Mouse (Mus musculus) embryonic facial prominence, embryonic 10.5 days (tissue): ENCODE measurements around the gene Gm20683. TPM values are rescaled to one million over a fixed set of nuclear protein-coding genes. Genes with fewer than 3 reads are reported as not detected.

Experiments
- DNase-seq: peaks from one replicate; pipeline ENCODE4 v3.0.0-alpha.2; 2017; ENCODE audit warnings: low spot score
- H3K27ac ChIP-seq: fragments of 300-500 bp; sonication (generic); replicated peaks from 2 replicates; pipeline ENCODE4 v1.5.1; 2016; ENCODE audit warnings: mild to moderate bottlenecking
- H3K27me3 ChIP-seq: fragments of 300-500 bp; sonication (generic); replicated peaks from 2 replicates; pipeline ENCODE4 v1.6.1; 2016; ENCODE audit warnings: low read depth, mild to moderate bottlenecking; ENCODE audit not compliant: poor library complexity, severe bottlenecking
- H3K36me3 ChIP-seq: fragments of 300-500 bp; sonication (generic); replicated peaks from 2 replicates; pipeline ENCODE4 v1.6.1; 2016; ENCODE audit warnings: mild to moderate bottlenecking, moderate library complexity
- H3K4me1 ChIP-seq: fragments of 300-500 bp; sonication (generic); 2 replicates; pipeline ENCODE4 v1.6.1; 2016
- H3K4me3 ChIP-seq: fragments of 300-500 bp; sonication (generic); 2 replicates; pipeline ENCODE4 v1.5.1; 2016; ENCODE audit warnings: mild to moderate bottlenecking, moderate library complexity
- H3K9me3 ChIP-seq: fragments of 300-500 bp; sonication (generic); 2 replicates; pipeline ENCODE4 v1.6.1; 2016; ENCODE audit warnings: mild to moderate bottlenecking
- WGBS: fragments of 180-500 bp; shearing (Covaris S2); methylation state at CpG from one replicate; pipeline ENCODE4 v1.1.7; 2016; 5-methylcytosine and 5-hydroxymethylcytosine counted together
- microRNA-seq: library from miRNA; unstranded; fragments of <30 nt; microRNA quantifications from one replicate; pipeline ENCODE4, GENCODE M21; 2017
- polyA plus RNA-seq: library from polyadenylated mRNA; unstranded; fragments of >200 nt; fragmentation: Nextera tagmentation; extraction: Ambion mirVana; gene quantifications from 2 replicates; pipeline ENCODE4 v1.2.1, GENCODE M21; 2016

The Gm20683 gene
- polyA plus RNA-seq, 1 experiment from 2014 or later: 1.4 TPM

GRCm38 (mm10) chr17:25794197-25794596 is 47.4 kb downstream of the Gm20683 start:
- no peaks in the 10 kb centered on the region for H3K9me3 ChIP-seq
- peak overlapping the region; percentile 77 for H3K4me3 ChIP-seq
- H3K36me3 ChIP-seq: peaks cover 38% of the 10 kb centered on the region
- 44% methylated on average over 13 of the region's 13 CpGs for WGBS
- DNase-seq: no peak
- peak overlapping the region; percentile 91 for H3K27ac ChIP-seq
- H3K27me3 ChIP-seq: no peaks in the 10 kb centered on the region
- peaks cover 70% of the 10 kb centered on the region for H3K4me1 ChIP-seq

DNA sequence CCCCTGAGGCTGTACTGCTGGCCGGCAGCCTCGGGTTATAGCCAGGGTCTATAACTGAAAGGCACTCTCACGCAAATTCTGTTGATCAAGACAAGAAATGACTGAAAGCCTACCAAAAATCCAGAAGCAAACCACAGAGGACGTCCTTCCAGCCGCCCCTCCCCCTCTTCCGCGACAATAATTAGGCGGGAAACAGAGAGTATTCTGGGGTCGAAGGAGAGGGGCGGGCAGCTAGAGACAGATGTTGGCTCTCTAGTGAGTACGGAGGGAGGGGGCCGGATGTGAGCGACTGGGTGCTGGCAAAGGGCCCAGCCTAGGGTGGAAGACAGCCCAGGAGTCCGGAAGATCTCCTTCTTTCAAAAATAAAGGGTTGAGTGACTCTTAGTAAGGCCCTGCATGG is 48.9 kb downstream of the Gm20683 start, which contains the start of gene Fam173a:
Gene Fam173a, minus strand, starts transcription at position 287 of the 400 bp plus-strand sequence.
- DNase-seq: peak; percentile 79
- no peaks in the 10 kb centered on the region for H3K27me3 ChIP-seq
- no peaks in the 10 kb centered on the region for H3K9me3 ChIP-seq
- H3K36me3 ChIP-seq: peaks cover 51% of the 10 kb centered on the region
- WGBS: 1% methylated on average over 14 of the region's 14 CpGs
- peak within 1 kb of the TSS; percentile 77 for H3K4me3 ChIP-seq
- H3K4me1 ChIP-seq: peaks cover 68% of the 10 kb centered on the region
- H3K27ac ChIP-seq: peak within 1 kb of the TSS; percentile 91

DNA sequence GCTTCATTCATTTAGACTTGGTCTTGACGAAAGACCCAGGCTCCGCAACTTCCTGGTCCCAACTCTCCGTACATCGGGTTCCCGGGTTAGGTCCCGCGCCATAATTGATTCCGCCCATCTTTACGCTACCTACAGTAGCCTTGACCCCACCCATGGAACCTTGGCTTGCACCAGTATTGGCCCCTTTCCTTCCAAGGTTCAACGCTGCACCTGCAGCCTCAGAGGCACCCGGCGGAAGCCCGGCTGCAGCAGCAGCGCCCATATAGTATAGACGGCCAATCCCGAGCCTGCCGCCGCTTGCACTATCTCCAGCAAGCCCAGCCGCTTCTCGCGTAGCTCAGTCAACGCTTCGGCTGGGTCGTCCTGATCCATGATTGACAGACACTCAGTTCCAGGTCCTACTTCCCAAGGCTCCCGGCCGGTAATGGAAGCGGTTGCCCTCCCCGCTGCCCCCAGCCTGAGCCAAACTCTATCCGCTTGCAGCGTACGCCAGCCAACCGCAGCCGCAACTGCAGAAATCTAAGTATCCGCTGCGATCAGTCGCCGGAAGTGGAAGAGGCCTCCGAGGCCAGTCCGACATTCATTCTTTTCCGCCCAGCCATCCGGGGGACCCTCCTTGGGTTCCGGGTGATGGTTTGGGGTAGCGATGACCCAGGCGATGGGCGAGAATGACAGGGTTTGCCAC is 49.6 kb downstream of the Gm20683 start:
- WGBS: under 1% methylated on average over 45 of the region's 45 CpGs
- H3K9me3 ChIP-seq: no peaks in the 10 kb centered on the region
- H3K27ac ChIP-seq: peak overlapping the region; percentile 91
- H3K36me3 ChIP-seq: peaks cover 57% of the 10 kb centered on the region
- H3K4me3 ChIP-seq: peak overlapping the region; percentile 77
- peak; percentile 86 for DNase-seq
- H3K4me1 ChIP-seq: peaks cover 62% of the 10 kb centered on the region
- H3K27me3 ChIP-seq: no peaks in the 10 kb centered on the region

GRCm38 (mm10) chr17:25791320-25791842 is 50.2 kb downstream of the Gm20683 start:
- DNase-seq: no peak
- peaks cover 60% of the 10 kb centered on the region for H3K4me1 ChIP-seq
- H3K36me3 ChIP-seq: peaks cover 60% of the 10 kb centered on the region
- H3K4me3 ChIP-seq: peak overlapping the region; percentile 77
- WGBS: 30% methylated on average over 19 of the region's 19 CpGs
- no peaks in the 10 kb centered on the region for H3K9me3 ChIP-seq
- H3K27me3 ChIP-seq: no peaks in the 10 kb centered on the region
- peak overlapping the region; percentile 91 for H3K27ac ChIP-seq

- Histone ChIP-seq H3K4me3 (peak overlapping the region; percentile 75; the same call in 1 of the 2 replicates), H3K9me3 (no peaks in the 10 kb centered on the region), H3K27ac (no peak overlapping the region), H3K36me3 (peaks cover 61% of the 10 kb centered on the region), H3K4me1 (peaks cover 49% of the 10 kb centered on the region), H3K27me3 (no peaks in the 10 kb centered on the region)
- DNase-seq: no peak
- whole genome bisulfite sequencing: 91% methylated on average over 9 of the region's 9 CpGs
Observed at GRCm38 (mm10) chr17:25786781-25787504, 54.6 kb downstream of the Gm20683 start.

DNA sequence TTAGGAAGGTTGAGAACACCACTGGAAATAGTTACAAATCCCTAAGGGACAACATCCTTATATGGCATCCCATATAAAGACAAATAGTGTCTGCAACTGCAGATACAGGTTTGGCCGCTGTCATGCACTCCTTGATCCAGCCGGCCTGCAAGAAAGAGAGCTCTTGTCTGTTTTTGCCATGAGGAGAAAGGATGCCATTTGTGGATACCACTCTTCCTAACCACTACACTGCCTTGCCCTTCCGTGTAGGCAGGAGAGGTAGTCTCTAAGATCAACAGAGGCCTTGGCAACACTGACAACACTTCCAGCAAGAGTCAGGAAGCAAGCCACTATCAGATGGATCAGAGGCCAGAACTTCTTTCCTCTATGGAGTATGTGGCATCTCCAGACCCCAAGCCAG is 55.3 kb downstream of the Gm20683 start, which contains the start of gene Ccdc78:
Gene Ccdc78, plus strand, starts transcription at position 301 of the 400 bp plus-strand sequence.
- H3K36me3 ChIP-seq: peaks cover 68% of the 10 kb centered on the region
- no peaks in the 10 kb centered on the region for H3K9me3 ChIP-seq
- DNase-seq: no peak

GRCm38 (mm10) chr17:25785281-25785745 is 56.2 kb downstream of the Gm20683 start, which contains the start of gene Haghl:
Gene Haghl (minus strand): TSS chr17:25785673.
- DNase-seq: peak; percentile 97
- peaks cover 74% of the 10 kb centered on the region for H3K36me3 ChIP-seq

More for the DNA sequence above, 55.3 kb downstream of the Gm20683 start, which contains the start of gene Ccdc78:
- Histone ChIP-seq H3K27me3 (no peaks in the 10 kb centered on the region), H3K27ac (peak within 1 kb of the TSS; percentile 93), H3K4me1 (peaks cover 44% of the 10 kb centered on the region), H3K4me3 (peak within 1 kb of the TSS; percentile 75)
- WGBS: 80% methylated on average over 3 of the region's 3 CpGs

More at GRCm38 (mm10) chr17:25785281-25785745, 56.2 kb downstream of the Gm20683 start, which contains the start of gene Haghl:
- Histone ChIP-seq H3K27me3 (no peaks in the 10 kb centered on the region), H3K9me3 (no peaks in the 10 kb centered on the region), H3K27ac (peak within 1 kb of the TSS; percentile 93), H3K4me3 (peak within 1 kb of the TSS; percentile 75), H3K4me1 (peaks cover 34% of the 10 kb centered on the region)
- WGBS: under 1% methylated on average over 23 of the region's 23 CpGs

Small RNAs within 50 kb of the gene (microRNA-seq; reads per million reads assigned to microRNA genes)
- 0.91 reads per million for gene Mir3082

Other genes starting within 250 kb of the Gm20683 start
- 1.8 and 2.5 TPM in 2 replicates for gene Gng13, start 124.6 kb downstream of the Gm20683 start, polyA plus RNA-seq
- 60.7 and 66.2 TPM in 2 replicates for gene Chtf18, start 114.3 kb downstream of the Gm20683 start, polyA plus RNA-seq
- gene Rpusd1, start 114.1 kb downstream of the Gm20683 start, polyA plus RNA-seq: 23.7 and 25.5 TPM in 2 replicates
- gene Mslnl, start 105.7 kb downstream of the Gm20683 start, polyA plus RNA-seq: 0.11 TPM in 1 of 2 replicates, not detected in the other
- 0.55 and 0.65 TPM in 2 replicates for gene Msln, start 87.4 kb downstream of the Gm20683 start, polyA plus RNA-seq
- gene Narfl, start 68.0 kb downstream of the Gm20683 start, polyA plus RNA-seq: 23.9 and 25.9 TPM in 2 replicates
- 59.9 and 69.1 TPM in 2 replicates for gene Haghl, start 56.1 kb downstream of the Gm20683 start, polyA plus RNA-seq
- 0.62 and 1.2 TPM in 2 replicates for gene Ccdc78, start 55.2 kb downstream of the Gm20683 start, polyA plus RNA-seq
- 62.3 and 67.8 TPM in 2 replicates for gene Fam173a, start 48.9 kb downstream of the Gm20683 start, polyA plus RNA-seq
- 0.95 and 1.0 TPM in 2 replicates for gene AC134908.4, start 46.1 kb downstream of the Gm20683 start, polyA plus RNA-seq
- gene Metrn, start 44.6 kb downstream of the Gm20683 start, polyA plus RNA-seq: 118 and 137 TPM in 2 replicates
- 5.0 and 5.1 TPM in 2 replicates for gene Fbxl16, start 32.7 kb downstream of the Gm20683 start, polyA plus RNA-seq
- gene Wdr24, start 18.1 kb downstream of the Gm20683 start, polyA plus RNA-seq: 31.0 and 31.4 TPM in 2 replicates
- gene Jmjd8, start 12.9 kb downstream of the Gm20683 start, polyA plus RNA-seq: 50.5 and 55.1 TPM in 2 replicates
- 396 and 400 TPM in 2 replicates for gene Stub1, start 8.4 kb downstream of the Gm20683 start, polyA plus RNA-seq
- gene Rhbdl1, start 4.5 kb downstream of the Gm20683 start, polyA plus RNA-seq: 1.2 and 1.4 TPM in 2 replicates
- 26.3 and 27.2 TPM in 2 replicates for gene Rhot2, start 3.1 kb upstream of the Gm20683 start, polyA plus RNA-seq
- 53.8 and 56.1 TPM in 2 replicates for gene Wdr90, start 19.7 kb upstream of the Gm20683 start, polyA plus RNA-seq
- 17.3 and 20.2 TPM in 2 replicates for gene Mcrip2, start 27.0 kb upstream of the Gm20683 start, polyA plus RNA-seq
- 68.1 and 69.8 TPM in 2 replicates for gene Mettl26, start 33.3 kb upstream of the Gm20683 start, polyA plus RNA-seq
- gene Wfikkn1, start 39.1 kb upstream of the Gm20683 start, polyA plus RNA-seq: 7.8 and 12.6 TPM in 2 replicates
- gene Rab40c, start 78.0 kb upstream of the Gm20683 start, polyA plus RNA-seq: 30.9 and 34.0 TPM in 2 replicates
- 62.9 and 69.3 TPM in 2 replicates for gene Pigq, start 103.2 kb upstream of the Gm20683 start, polyA plus RNA-seq
- gene Nhlrc4, start 103.2 kb upstream of the Gm20683 start, polyA plus RNA-seq: 0.88 TPM in 1 of 2 replicates, not detected in the other
- 0.35 and 0.36 TPM in 2 replicates for gene A930017K11Rik, start 110.8 kb upstream of the Gm20683 start, polyA plus RNA-seq
- gene Capn15, start 144.0 kb upstream of the Gm20683 start, polyA plus RNA-seq: 34.3 and 40.1 TPM in 2 replicates
- 24.5 and 25.3 TPM in 2 replicates for gene Rab11fip3, start 227.8 kb upstream of the Gm20683 start, polyA plus RNA-seq
- gene Decr2, start 248.6 kb upstream of the Gm20683 start, polyA plus RNA-seq: 29.1 and 30.1 TPM in 2 replicates